Mouse (Mus musculus): ENCODE results near the gene Padi4. TPM values are rescaled to one million over a fixed set of nuclear protein-coding genes. Genes with fewer than 3 reads are reported as not detected.

Gene Padi4
- polyA plus RNA-seq, 1 experiment from 2014 or later = 1.1 TPM

- TF ChIP-seq EP300 (IDR thresholded peaks at IDR 0.05) (no peak), CTCF (IDR thresholded peaks at IDR 0.05) (no peak)
- Histone ChIP-seq H3K4me1 (ENCODE audit: insufficient read depth, low read depth, low read length) (no peaks in the 10 kb centered on the region), H3K9me3 (ENCODE audit: low read length) (no peaks in the 10 kb centered on the region), H3K27ac (ENCODE audit: low read length) (no peak overlapping the region), H3K4me2 (replicated peaks; ENCODE audit: low read depth, low read length) (no peak overlapping the region), H3K27me3 (replicated peaks; ENCODE audit: insufficient read depth, low read length) (no peaks in the 10 kb centered on the region), H3K36me3 (ENCODE audit: insufficient read depth, low read length) (no peaks in the 10 kb centered on the region), H3K9ac (replicated peaks; ENCODE audit: low read depth) (no peak overlapping the region), H3K4me3 (ENCODE audit: low read depth, low read length) (no peak overlapping the region)
- no peak for ATAC-seq
- WGBS = 78% methylated on average over 9 of the region's 9 CpGs
- no peak for DNase-seq (ENCODE audit: low spot score)
Observed at GRCm38 (mm10) chr4:140774893-140775292, 857 bp upstream of the Padi4 start.

GRCm38 (mm10) chr4:140771091-140771490 is 2.9 kb downstream of the Padi4 start:
- Histone ChIP-seq H3K4me3 (ENCODE audit: low read depth, low read length) (no peak overlapping the region), H3K4me1 (ENCODE audit: insufficient read depth, low read depth, low read length) (no peaks in the 10 kb centered on the region), H3K36me3 (ENCODE audit: insufficient read depth, low read length) (no peaks in the 10 kb centered on the region), H3K27me3 (replicated peaks; ENCODE audit: insufficient read depth, low read length) (no peaks in the 10 kb centered on the region), H3K27ac (ENCODE audit: low read length) (no peak overlapping the region), H3K9ac (replicated peaks; ENCODE audit: low read depth) (no peak overlapping the region), H3K4me2 (replicated peaks; ENCODE audit: low read depth, low read length) (no peak overlapping the region), H3K9me3 (ENCODE audit: low read length) (no peaks in the 10 kb centered on the region)
- 0 out of 2 replicates have a peak, but pooled peaks have one; percentile 35 for ATAC-seq
- TF ChIP-seq CTCF (IDR thresholded peaks at IDR 0.05) (no peak), EP300 (IDR thresholded peaks at IDR 0.05) (no peak)
- WGBS = 17% methylated on average over 4 of the region's 4 CpGs
- DNase-seq (ENCODE audit: low spot score) = peak; percentile 47

- ATAC-seq (peak; percentile 41; the same call in 1 of the 2 replicates), DNase-seq (ENCODE audit: low spot score) (peak; percentile 59)
- peak overlapping the region; percentile 54 for H3K4me2 ChIP-seq (replicated peaks; ENCODE audit: low read depth, low read length)
- H3K27me3 ChIP-seq (replicated peaks; ENCODE audit: insufficient read depth, low read length) = no peaks in the 10 kb centered on the region
- no peaks in the 10 kb centered on the region for H3K36me3 ChIP-seq (ENCODE audit: insufficient read depth, low read length)
- 0 out of 2 replicates have a peak overlapping the region, but pooled peaks have one; percentile 26 for H3K27ac ChIP-seq (ENCODE audit: low read length)
- no peaks in the 10 kb centered on the region for H3K9me3 ChIP-seq (ENCODE audit: low read length)
- H3K4me1 ChIP-seq (ENCODE audit: insufficient read depth, low read depth, low read length) = no peaks in the 10 kb centered on the region
- H3K4me3 ChIP-seq (ENCODE audit: low read depth, low read length) = peak overlapping the region; percentile 31
- TF ChIP-seq EP300 (IDR thresholded peaks at IDR 0.05) (no peak), CTCF (IDR thresholded peaks at IDR 0.05) (no peak)
- WGBS = 6% methylated on average over 13 of the region's 13 CpGs
- peak overlapping the region; percentile 23; the same call in 1 of the 2 replicates for H3K9ac ChIP-seq (replicated peaks; ENCODE audit: low read depth)
Observed at GRCm38 (mm10) chr4:140770433-140770832, 3.6 kb downstream of the Padi4 start.

- no peak for ATAC-seq
- H3K4me2 ChIP-seq (replicated peaks; ENCODE audit: low read depth, low read length) = no peak overlapping the region
- H3K9ac ChIP-seq (replicated peaks; ENCODE audit: low read depth) = no peak overlapping the region
- H3K4me1 ChIP-seq (ENCODE audit: insufficient read depth, low read depth, low read length) = no peaks in the 10 kb centered on the region
- no peak overlapping the region for H3K4me3 ChIP-seq (ENCODE audit: low read depth, low read length)
- H3K9me3 ChIP-seq (ENCODE audit: low read length) = no peaks in the 10 kb centered on the region
- WGBS = 75% methylated on average over 5 of the region's 5 CpGs
- no peak overlapping the region for H3K27ac ChIP-seq (ENCODE audit: low read length)
- H3K27me3 ChIP-seq (replicated peaks; ENCODE audit: insufficient read depth, low read length) = no peaks in the 10 kb centered on the region
- no peaks in the 10 kb centered on the region for H3K36me3 ChIP-seq (ENCODE audit: insufficient read depth, low read length)
- DNase-seq (ENCODE audit: low spot score) = no peak
- no peak for TF ChIP-seq CTCF (IDR thresholded peaks at IDR 0.05)
- no peak for TF ChIP-seq EP300 (IDR thresholded peaks at IDR 0.05)
Observed at GRCm38 (mm10) chr4:140768973-140769372, 5.1 kb downstream of the Padi4 start.

- H3K27me3 ChIP-seq (replicated peaks; ENCODE audit: insufficient read depth, low read length) = no peaks in the 10 kb centered on the region
- H3K36me3 ChIP-seq (ENCODE audit: insufficient read depth, low read length) = no peaks in the 10 kb centered on the region
- 71% methylated on average over 3 of the region's 3 CpGs for WGBS
- no peaks in the 10 kb centered on the region for H3K4me1 ChIP-seq (ENCODE audit: insufficient read depth, low read depth, low read length)
- no peak for DNase-seq (ENCODE audit: low spot score)
- no peak overlapping the region for H3K27ac ChIP-seq (ENCODE audit: low read length)
- TF ChIP-seq CTCF (IDR thresholded peaks at IDR 0.05) (no peak), EP300 (IDR thresholded peaks at IDR 0.05) (no peak)
- no peak overlapping the region for H3K4me2 ChIP-seq (replicated peaks; ENCODE audit: low read depth, low read length)
- H3K4me3 ChIP-seq (ENCODE audit: low read depth, low read length) = no peak overlapping the region
- H3K9me3 ChIP-seq (ENCODE audit: low read length) = no peaks in the 10 kb centered on the region
- ATAC-seq = no peak
- no peak overlapping the region for H3K9ac ChIP-seq (replicated peaks; ENCODE audit: low read depth)
Observed at GRCm38 (mm10) chr4:140765936-140766335, 8.1 kb downstream of the Padi4 start.

- Histone ChIP-seq H3K36me3 (ENCODE audit: insufficient read depth, low read length) (no peaks in the 10 kb centered on the region), H3K4me3 (ENCODE audit: low read depth, low read length) (no peak overlapping the region), H3K9me3 (ENCODE audit: low read length) (no peaks in the 10 kb centered on the region), H3K27ac (ENCODE audit: low read length) (no peak overlapping the region), H3K4me1 (ENCODE audit: insufficient read depth, low read depth, low read length) (no peaks in the 10 kb centered on the region), H3K9ac (replicated peaks; ENCODE audit: low read depth) (no peak overlapping the region), H3K4me2 (replicated peaks; ENCODE audit: low read depth, low read length) (no peak overlapping the region), H3K27me3 (replicated peaks; ENCODE audit: insufficient read depth, low read length) (no peaks in the 10 kb centered on the region)
- DNase-seq (ENCODE audit: low spot score) (peak; percentile 25), ATAC-seq (no peak)
- TF ChIP-seq EP300 (IDR thresholded peaks at IDR 0.05) (no peak), CTCF (IDR thresholded peaks at IDR 0.05) (peak; percentile 77)
- 12% methylated on average over 9 of the region's 9 CpGs for WGBS
Observed at GRCm38 (mm10) chr4:140763158-140763557, 10.9 kb downstream of the Padi4 start.

GRCm38 (mm10) chr4:140761601-140762000 is 12.4 kb downstream of the Padi4 start:
- H3K4me1 ChIP-seq (ENCODE audit: insufficient read depth, low read depth, low read length) = no peaks in the 10 kb centered on the region
- H3K4me3 ChIP-seq (ENCODE audit: low read depth, low read length) = no peak overlapping the region
- no peak for ATAC-seq
- DNase-seq (ENCODE audit: low spot score) = no peak
- H3K4me2 ChIP-seq (replicated peaks; ENCODE audit: low read depth, low read length) = no peak overlapping the region
- no peaks in the 10 kb centered on the region for H3K27me3 ChIP-seq (replicated peaks; ENCODE audit: insufficient read depth, low read length)
- WGBS = 67% methylated on average over 7 of the region's 7 CpGs
- TF ChIP-seq CTCF (IDR thresholded peaks at IDR 0.05) (no peak), EP300 (IDR thresholded peaks at IDR 0.05) (no peak)
- H3K36me3 ChIP-seq (ENCODE audit: insufficient read depth, low read length) = no peaks in the 10 kb centered on the region
- H3K27ac ChIP-seq (ENCODE audit: low read length) = no peak overlapping the region
- no peaks in the 10 kb centered on the region for H3K9me3 ChIP-seq (ENCODE audit: low read length)
- no peak overlapping the region for H3K9ac ChIP-seq (replicated peaks; ENCODE audit: low read depth)
